Mouse (Mus musculus): ENCODE measurements around the gene H2afj.

Gene H2afj

DNA sequence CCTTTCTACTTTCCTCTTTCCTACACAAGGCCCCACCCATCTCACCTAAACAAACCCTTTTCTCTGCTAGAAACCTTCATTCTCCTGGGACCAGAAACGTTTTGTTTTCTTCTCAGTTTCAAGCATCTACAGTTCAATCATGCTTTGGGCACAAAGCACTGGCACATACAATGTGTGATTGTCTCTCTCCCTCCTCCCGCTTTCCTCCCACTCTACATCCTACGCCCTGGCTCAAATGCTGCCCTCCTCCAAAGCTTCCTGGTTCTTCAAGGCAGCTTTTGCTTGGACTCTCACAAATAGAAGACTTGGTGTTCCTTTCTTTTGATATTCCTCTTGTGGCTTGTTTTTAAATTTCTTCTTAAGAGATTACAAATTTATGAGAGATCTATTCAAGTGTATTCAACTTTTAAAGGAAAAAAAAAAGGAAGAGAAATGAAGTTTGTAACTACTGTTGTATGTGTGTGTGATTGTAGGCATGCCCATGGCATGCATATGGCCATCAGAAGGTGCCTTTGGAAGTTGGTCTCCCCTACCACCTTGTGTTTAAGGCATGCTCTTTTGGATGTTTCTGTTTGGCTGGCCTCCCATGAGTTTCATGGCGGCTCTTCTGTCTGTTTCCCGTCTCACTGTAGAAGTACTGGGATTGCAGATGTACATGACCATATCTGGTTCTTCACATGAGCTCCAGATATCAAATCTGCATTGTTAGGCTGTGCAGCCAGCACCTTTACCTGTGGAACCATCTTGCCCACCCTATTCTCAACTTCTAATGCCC is 37.8 kb downstream of the H2afj start:
- DNase-seq (ENCODE audit: low read depth, low spot score) = no peak

DNA sequence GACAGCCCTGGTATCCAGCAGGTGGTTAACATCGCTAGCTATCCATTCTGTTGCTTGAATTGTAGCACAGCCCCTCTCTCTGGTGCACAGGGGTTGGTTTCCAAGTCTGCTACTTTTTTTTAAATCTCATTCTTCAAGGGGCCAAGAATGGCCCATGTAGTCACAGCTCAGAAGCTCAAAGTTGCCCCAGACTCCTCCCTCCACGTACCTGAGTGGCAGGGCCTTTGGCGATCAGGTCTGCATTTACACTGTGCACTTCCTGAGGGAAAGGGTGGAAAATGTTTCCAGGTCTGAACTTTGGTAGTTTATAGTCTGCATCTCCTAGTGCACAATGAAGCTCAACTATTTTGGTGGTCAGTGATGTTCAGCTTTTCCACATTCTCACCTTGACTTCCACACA is 39.2 kb downstream of the H2afj start:
- DNase-seq (ENCODE audit: low read depth, low spot score) = no peak

DNA sequence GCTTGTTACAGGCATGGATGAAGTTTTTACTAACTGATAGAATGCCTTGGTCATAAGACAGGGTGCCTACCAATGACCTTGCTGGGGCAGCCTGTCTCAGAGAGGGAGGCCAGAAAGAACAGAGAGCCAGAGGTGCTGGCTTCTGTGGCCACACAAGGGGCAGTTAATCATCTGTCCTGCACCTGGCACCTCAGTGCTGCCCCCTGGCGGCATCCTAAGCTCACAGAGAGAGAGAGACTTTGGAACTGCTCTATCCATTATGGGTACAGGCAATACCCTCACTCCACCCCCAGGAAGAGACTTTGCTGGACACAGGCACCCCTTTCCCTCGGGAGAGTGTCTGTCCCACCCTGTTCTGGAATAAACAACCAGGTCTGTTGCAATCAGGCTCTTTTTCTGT is 39.7 kb downstream of the H2afj start:
- DNase-seq (ENCODE audit: low read depth, low spot score) = peak; percentile 79

DNA sequence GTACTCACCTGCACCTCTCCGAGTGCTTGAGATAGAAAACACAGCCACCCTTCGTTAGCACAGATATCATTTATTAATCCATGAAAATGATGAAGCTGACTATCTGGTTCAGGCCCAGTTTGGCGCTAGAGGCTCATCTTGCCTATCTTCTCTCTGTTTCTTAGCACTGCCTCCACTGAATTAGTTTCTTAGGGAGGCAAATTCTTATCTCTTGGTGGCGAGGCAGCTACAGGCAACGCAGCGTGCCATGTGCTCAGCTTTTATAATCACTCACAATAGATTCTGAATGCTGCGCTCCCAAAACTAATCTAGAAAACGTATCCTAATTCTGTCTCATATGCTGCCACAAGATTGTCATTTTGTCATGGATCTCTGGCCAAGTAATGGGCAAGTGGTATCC is 40.4 kb downstream of the H2afj start:
- no peak for DNase-seq (ENCODE audit: low read depth, low spot score)

DNA sequence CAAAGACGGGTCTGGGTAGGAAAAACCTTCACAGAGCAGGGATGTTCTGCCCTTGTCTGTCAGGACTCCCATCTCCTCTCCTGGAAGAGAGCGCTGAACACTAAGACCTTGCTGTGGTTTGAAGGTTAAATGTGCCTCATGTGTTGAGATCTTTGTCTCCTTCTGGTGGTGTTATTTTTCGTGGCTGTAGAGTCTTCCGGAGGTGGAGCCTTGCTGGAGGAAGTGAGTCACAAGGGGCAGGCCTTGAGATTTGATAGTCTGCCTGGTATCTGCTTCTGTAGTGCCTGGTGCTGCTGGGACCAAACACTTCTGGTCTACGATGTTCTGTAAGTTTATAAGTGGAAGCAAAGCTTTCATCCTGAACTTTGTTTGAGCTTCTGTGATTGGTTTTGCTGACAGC is 40.9 kb downstream of the H2afj start:
- DNase-seq (ENCODE audit: low read depth, low spot score) = peak; percentile 58

DNA sequence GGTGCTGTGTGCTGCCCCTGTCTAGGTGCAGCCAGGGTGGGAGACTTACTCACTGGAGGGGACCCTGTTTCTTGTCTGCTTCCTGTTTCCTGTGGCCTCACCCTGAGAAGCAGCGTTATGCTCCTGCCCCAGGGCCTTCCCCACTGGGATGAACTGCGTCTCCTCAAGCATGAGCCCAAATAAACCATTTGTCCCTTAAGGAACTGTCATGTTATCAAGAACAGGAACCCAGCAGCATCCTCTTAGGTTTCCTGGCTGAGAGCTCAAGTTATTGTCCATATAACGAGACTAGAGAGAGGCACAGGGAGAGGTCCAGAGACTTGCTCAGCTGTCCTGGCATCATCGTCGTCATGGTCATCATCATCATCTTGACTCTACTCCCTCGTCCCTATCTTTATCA is 42.2 kb downstream of the H2afj start:
- DNase-seq (ENCODE audit: low read depth, low spot score) = no peak

DNA sequence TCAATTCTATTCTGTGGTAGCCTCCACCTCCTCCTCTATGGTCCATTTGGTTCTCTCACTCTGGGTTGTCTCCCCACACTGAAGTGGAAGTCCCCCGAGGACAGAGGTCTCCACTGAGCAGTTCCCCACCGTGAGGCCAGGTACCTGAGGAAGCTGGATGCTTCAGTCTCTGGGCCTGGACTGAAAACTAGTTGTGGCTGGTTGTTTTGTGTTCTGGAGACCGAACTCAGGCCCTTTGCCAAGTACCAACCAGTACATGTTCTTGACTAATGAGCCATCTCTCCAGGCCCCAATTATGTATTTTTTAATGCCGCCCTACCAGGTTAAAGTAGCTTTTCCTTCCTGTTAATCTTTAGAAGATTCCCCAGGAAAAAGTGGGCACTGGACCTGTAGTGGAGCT is 44.3 kb downstream of the H2afj start:
- DNase-seq (ENCODE audit: low read depth, low spot score) = no peak

DNA sequence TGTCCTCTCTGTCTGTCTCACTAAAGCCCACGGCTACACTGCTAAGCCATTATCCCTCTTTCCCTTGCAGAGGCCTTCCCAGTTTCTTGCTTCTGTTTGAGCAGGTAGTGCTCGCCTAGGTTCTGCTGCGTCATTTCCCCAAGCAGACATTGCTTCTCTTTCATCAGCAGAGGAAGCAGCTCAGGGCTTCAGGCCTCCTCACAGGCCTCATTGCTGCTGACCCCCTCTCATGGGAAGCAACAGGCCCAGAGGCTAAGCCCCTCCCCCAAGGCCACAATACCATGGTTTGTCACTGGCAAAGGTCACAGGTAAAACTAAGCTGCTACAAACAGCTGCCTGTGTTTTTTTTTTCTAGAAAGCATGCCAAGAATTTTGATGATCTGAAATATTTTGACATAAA is 44.7 kb downstream of the H2afj start:
- DNase-seq (ENCODE audit: low read depth, low spot score) = peak; percentile 38

DNA sequence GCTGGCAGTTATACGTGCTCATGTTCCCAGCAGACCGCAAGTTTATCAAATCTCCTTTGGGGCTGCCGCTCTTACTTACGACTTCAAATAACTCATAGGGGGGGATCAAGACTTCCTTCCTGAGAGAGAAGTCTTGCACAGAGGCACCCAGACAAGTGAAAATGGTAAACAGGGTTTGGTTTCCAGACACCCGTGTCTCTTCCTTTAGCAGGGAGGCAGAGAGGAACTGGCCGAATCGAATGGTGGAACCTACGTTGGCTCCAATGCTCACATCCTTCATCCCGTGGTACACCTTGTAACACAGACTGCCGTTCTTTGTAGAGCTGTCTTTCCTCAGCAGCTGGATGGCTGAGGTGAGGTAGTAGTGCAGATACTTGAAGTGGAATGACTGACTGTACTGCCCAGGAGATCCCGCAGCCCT is 46.3 kb downstream of the H2afj start:
- DNase-seq (ENCODE audit: low read depth, low spot score) = no peak

DNA sequence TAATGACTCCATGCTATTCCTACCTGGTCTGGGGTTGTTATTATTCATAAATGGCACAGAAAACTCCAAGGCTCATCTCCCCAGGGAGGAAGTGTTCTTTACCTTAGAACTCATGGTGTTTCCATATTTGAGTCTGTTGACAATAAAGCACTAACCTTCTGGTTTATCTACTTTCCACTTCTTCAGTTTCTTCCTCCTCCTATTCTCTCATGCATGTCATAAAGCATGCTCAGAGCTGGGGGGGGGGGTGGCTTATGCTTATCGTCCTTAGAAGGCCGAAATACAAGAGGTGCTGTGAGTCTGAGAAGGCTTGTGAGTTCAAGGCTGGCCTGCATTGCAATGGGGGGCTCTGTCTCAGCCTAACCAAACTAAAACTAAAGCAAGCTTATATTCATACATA is 47.1 kb downstream of the H2afj start:
- no peak for DNase-seq (ENCODE audit: low read depth, low spot score)

DNA sequence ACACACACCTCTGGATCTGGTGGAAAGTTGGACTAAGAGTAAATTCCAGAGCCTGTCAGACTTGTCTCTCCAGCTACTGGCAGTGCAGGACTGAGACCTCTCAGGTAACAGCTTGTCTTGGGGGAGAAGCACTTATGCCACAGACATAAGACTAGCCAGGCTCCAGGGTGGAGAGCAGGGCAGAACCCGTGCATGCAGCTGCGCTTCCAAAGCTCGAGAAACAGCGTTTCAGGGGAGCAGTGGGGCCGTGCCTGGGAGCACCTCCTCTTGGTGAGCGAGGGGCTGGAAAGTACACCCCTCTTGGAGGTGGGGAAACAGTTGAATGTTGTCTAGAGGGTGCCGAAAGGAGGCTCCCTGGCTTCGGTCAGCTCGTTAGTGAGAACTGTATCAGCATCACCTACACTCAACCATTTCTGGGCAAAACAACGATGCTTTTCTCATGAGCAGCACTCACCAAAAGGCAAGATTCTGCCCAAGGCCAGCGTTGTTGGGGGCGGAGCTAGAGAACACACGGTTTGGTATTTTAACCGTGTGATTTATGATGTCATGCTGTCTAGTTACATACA is 48.1 kb downstream of the H2afj start:
- no peak for DNase-seq (ENCODE audit: low read depth, low spot score)

DNA sequence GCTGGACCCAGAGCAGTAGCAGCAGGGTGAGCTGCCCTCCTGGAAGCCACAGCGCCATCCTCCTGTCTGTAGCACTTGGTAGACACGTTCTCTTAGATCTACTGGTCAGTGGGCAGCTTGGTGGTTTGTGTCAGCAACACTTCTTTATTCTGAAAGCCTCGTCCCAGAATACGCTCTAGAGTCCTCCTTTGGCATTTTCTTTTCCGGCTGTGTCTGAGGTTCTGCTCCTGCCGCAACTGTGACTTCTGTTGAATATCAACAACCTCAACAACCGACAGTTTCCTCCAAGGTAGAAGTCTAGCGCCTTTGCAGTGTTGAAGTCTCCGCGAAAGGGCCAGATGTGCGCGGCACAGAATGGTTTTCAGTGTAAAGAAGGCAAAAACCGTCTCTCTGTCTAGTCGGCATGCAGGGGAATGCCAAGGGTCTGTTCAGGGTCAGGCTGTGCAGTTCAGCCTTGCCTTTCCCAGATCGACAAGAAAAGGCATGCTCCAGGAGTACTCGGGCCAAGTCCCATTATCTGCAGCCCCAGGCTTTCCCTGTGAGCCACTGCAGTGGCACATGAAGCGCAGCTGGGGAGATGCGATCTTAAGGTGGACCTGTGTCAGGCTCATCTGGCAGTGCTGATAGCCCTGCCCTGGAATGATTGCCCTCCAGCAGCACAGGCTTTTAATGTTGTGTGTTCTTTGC is 49.3 kb downstream of the H2afj start, which contains the start of gene Art4:
Gene Art4 (minus strand): TSS at position 548 of the 687 bp plus-strand sequence.
- DNase-seq (ENCODE audit: low read depth, low spot score) = peak; percentile 37

DNA sequence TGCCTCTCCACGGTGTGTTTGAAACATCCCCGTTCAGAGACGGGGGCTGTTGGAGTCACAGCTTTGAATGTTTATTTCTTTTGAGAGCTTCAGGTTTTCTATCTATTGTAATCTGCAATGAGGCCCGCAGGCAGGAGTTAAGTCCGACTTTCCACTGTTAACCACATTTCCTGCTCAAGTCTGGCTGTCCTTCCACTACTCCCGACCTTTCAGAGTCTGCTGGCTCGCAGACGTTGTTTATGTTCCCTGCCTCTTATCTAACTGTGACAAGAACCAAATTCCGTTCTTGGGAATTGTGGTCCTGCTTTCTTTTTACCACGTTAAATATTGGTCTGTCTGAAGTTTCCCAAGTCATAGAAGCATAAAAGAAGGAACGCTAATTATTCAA is 49.8 kb downstream of the H2afj start:
- no peak for DNase-seq (ENCODE audit: low read depth, low spot score)

DNA sequence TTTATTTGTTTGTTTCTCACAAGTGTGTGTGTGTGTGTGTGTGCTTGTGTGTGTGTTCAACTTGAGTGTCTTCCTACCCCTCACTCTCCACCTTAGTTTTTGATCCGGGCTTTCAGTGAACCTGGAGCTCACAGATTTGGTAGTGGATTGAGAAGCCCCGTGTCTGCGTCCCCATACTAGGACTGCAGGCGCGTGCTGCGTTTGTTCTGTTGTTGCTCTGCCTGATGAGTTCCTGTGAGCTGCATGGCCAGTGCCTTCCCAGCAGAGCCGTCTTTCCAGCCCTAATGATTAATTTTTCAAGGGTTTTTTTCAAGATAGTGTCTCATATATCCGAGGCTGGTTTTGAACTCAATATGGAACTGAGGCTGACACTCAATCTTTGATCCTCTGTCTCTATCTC is 50.4 kb downstream of the H2afj start:
- no peak for DNase-seq (ENCODE audit: low read depth, low spot score)

All from R1 (cell line).